Mouse (Mus musculus) MEL (cell line): ENCODE data around the gene Arid1a. TPM values are rescaled to one million over a fixed set of nuclear protein-coding genes. Genes with fewer than 3 reads are reported as not detected.
"Not testable (repeated sequence)": the region's sequence is repeated elsewhere in the genome, so short reads cannot be mapped to it uniquely, and the experiment has no call there.

Source experiments
- DNase-seq: peaks from one replicate; pipeline ENCODE4 v3.0.0; 2011; ENCODE audit warnings: low read depth, low spot score
- H3K27ac ChIP-seq: 2 replicates; pipeline ENCODE4 v1.5.1; 2012; ENCODE audit warnings: low read depth, mild to moderate bottlenecking, control low read depth, low read length, moderate library complexity; ENCODE audit not compliant: control insufficient read depth
- H3K27me3 ChIP-seq, 2 experiments: fragments of 150-350 bp in 1 of 2; sonication (generic) in 1 of 2; 2 replicates each; pipeline ENCODE4 v1.6.1; 2012; ENCODE audit warnings: low read length in 2 of 2, mild to moderate bottlenecking in 2 of 2, improper control_type of control experiment in 1 of 2, moderate library complexity in 1 of 2; ENCODE audit not compliant: insufficient read depth in 2 of 2, control insufficient read depth in 1 of 2
- H3K36me3 ChIP-seq, 2 experiments: 2 replicates each; pipeline ENCODE4 v1.6.1; 2012 to 2014; ENCODE audit warnings: low read length in 2 of 2, improper control_type of control experiment in 1 of 2, inconsistent platforms in 1 of 2, mild to moderate bottlenecking in 1 of 2; ENCODE audit not compliant: insufficient read depth in 2 of 2, control insufficient read depth in 1 of 2
- H3K4me1 ChIP-seq, 2 experiments: fragments of 150-350 bp in 1 of 2; sonication (generic) in 1 of 2; 2 replicates each; pipeline ENCODE4 v1.6.1; 2012; ENCODE audit warnings: low read length in 2 of 2, improper control_type of control experiment in 1 of 2, mild to moderate bottlenecking in 1 of 2; ENCODE audit not compliant: insufficient read depth in 2 of 2, control insufficient read depth in 1 of 2
- H3K4me3 ChIP-seq, 2 experiments: fragments of 150-350 bp in 1 of 2; sonication (generic) in 1 of 2; 2 replicates each; pipeline ENCODE4 v1.5.1; 2012; ENCODE audit warnings: low read depth in 2 of 2, low read length in 2 of 2, mild to moderate bottlenecking in 2 of 2, moderate library complexity in 2 of 2, control low read depth in 1 of 2, improper control_type of control experiment in 1 of 2; ENCODE audit not compliant: control insufficient read depth in 1 of 2, insufficient read depth in 1 of 2
- H3K79me2 ChIP-seq: 2 replicates; pipeline ENCODE4 v1.6.1; 2012; ENCODE audit warnings: mild to moderate bottlenecking, low read length, moderate library complexity; ENCODE audit not compliant: control insufficient read depth, poor library complexity, insufficient read depth
- H3K9ac ChIP-seq: 2 replicates; pipeline ENCODE4 v1.6.1; 2012; ENCODE audit warnings: low read depth, mild to moderate bottlenecking, control low read depth, low read length, moderate library complexity; ENCODE audit not compliant: control insufficient read depth, poor library complexity, severe bottlenecking
- H3K9me3 ChIP-seq: fragments of 150-350 bp; sonication (generic); replicated peaks from 2 replicates; pipeline ENCODE4 v1.6.1; 2012; ENCODE audit warnings: mild to moderate bottlenecking, low read length, improper control_type of control experiment, moderate library complexity; ENCODE audit not compliant: insufficient read depth
- CHD1 ChIP-seq: IDR thresholded peaks from 2 replicates; pipeline ENCODE4 v1.6.1; 2012; ENCODE audit warnings: low read depth, mild to moderate bottlenecking, inconsistent platforms, low read length, improper control_type of control experiment
- CHD2 ChIP-seq: IDR thresholded peaks from 2 replicates; pipeline ENCODE4 v1.6.1; 2011; ENCODE audit warnings: low read length, improper control_type of control experiment
- CTCF ChIP-seq, 3 experiments: IDR thresholded peaks in 2 of 3; conservative IDR thresholded peaks in 1 of 3; 2 replicates each; pipeline ENCODE4 v1.5.1; 2011 to 2012; ENCODE audit warnings: low read length in 3 of 3, low read depth in 2 of 3, mild to moderate bottlenecking in 2 of 3, improper control_type of control experiment in 1 of 3, inconsistent platforms in 1 of 3, mixed read lengths in 1 of 3, moderate library complexity in 1 of 3; ENCODE audit not compliant: control insufficient read depth in 1 of 3, insufficient read depth in 1 of 3, poor library complexity in 1 of 3, severe bottlenecking in 1 of 3
- HCFC1 ChIP-seq: IDR thresholded peaks from 2 replicates; pipeline ENCODE4 v1.6.1; 2012; ENCODE audit warnings: low read depth, mild to moderate bottlenecking, inconsistent platforms, low read length, improper control_type of control experiment, moderate library complexity
- JUND ChIP-seq: IDR thresholded peaks from 2 replicates; pipeline ENCODE4 v1.6.1; 2011; ENCODE audit warnings: low read depth, mild to moderate bottlenecking, improper control_type of control experiment, low read length
- MAFK ChIP-seq: IDR thresholded peaks from 2 replicates; pipeline ENCODE4 v1.6.1; 2011; ENCODE audit warnings: low read depth, mild to moderate bottlenecking, low read length, improper control_type of control experiment, borderline replicate concordance
- MAZ ChIP-seq: IDR thresholded peaks from 2 replicates; pipeline ENCODE4 v1.6.1; 2012; ENCODE audit warnings: low read depth, mild to moderate bottlenecking, inconsistent platforms, low read length, improper control_type of control experiment
- MEF2A ChIP-seq: IDR thresholded peaks from 2 replicates; pipeline ENCODE4 v1.6.1; 2014; ENCODE audit warnings: low read depth, mild to moderate bottlenecking, inconsistent platforms, low read length, improper control_type of control experiment; ENCODE audit not compliant: poor library complexity, insufficient replicate concordance, severe bottlenecking; ENCODE audit errors: extremely low read depth
- MYB ChIP-seq: IDR thresholded peaks from 2 replicates; pipeline ENCODE4 v1.6.1; 2011; ENCODE audit warnings: mild to moderate bottlenecking, low read depth, low read length, improper control_type of control experiment
- MYC ChIP-seq: IDR thresholded peaks from 2 replicates; pipeline ENCODE4 v1.6.1; 2011; ENCODE audit warnings: low read depth, mild to moderate bottlenecking, low read length, improper control_type of control experiment, moderate library complexity
- NELFE ChIP-seq: IDR thresholded peaks from 2 replicates; pipeline ENCODE4 v1.6.1; 2011; ENCODE audit warnings: low read depth, low read length, improper control_type of control experiment
- RCOR1 ChIP-seq: IDR thresholded peaks from 2 replicates; pipeline ENCODE4 v1.6.1; 2012; ENCODE audit warnings: low read depth, mild to moderate bottlenecking, inconsistent platforms, low read length, improper control_type of control experiment
- TAL1 ChIP-seq: IDR thresholded peaks from 2 replicates; pipeline ENCODE4 v1.6.1; 2012; ENCODE audit warnings: mild to moderate bottlenecking, inconsistent platforms, low read length, moderate library complexity, mixed read lengths
- TBP ChIP-seq: IDR thresholded peaks from 2 replicates; pipeline ENCODE4 v1.8.0; 2011; ENCODE audit warnings: low read depth, low read length, improper control_type of control experiment
- TCF12 ChIP-seq: IDR thresholded peaks from 2 replicates; pipeline ENCODE4 v1.6.1; 2014; ENCODE audit warnings: low read depth, mild to moderate bottlenecking, inconsistent platforms, low read length, improper control_type of control experiment, moderate library complexity
- ZC3H11A ChIP-seq: IDR thresholded peaks from 2 replicates; pipeline ENCODE4 v1.6.1; 2012; ENCODE audit warnings: low read depth, mild to moderate bottlenecking, inconsistent platforms, low read length, improper control_type of control experiment
- ZKSCAN1 ChIP-seq: IDR thresholded peaks from 2 replicates; pipeline ENCODE4 v1.6.1; 2012; ENCODE audit warnings: low read depth, mild to moderate bottlenecking, inconsistent platforms, low read length, improper control_type of control experiment, moderate library complexity
- polyA plus RNA-seq, 2 experiments: library from polyadenylated mRNA; stranded (reverse) in 1 of 2; unstranded in 1 of 2; fragments of >175 nt in 1 of 2; fragments of >200 nt in 1 of 2; gene quantifications; 2 replicates each; pipeline versions ENCODE4 v1.2.1 to v1.2.4; 2012; ENCODE audit warnings: low replicate concordance in 2 of 2, low read depth in 1 of 2; ENCODE audit not compliant: insufficient read length in 2 of 2, insufficient read depth in 1 of 2, missing spikeins in 1 of 2
- total RNA-seq: library from RNA; depleted of rRNA; stranded (reverse); fragments of 300-350 nt; gene quantifications from 2 replicates; pipeline ENCODE4 v1.2.3, GENCODE M21; 2012

The Arid1a gene
- total and polyA plus RNA-seq, 3 experiments = 18.1 to 83.3 (median 70.6) TPM

DNA sequence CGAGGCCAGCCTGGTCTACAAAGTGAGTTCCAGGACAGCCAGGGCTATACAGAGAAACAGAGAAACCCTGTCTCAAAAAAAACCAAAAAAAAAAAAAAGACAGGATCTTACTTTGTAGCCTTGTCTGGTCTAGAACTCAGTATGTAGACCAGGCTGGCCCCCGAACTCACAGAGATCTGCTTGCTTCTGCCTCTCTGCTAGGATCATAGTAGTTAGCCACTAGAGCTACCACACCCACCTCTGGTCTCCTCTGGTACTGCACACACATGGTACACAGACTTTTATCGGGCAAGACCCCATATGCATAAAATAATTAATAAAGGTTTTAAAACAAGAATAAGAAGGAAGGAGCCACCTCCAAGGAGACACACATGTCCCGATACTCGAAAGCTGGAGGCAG, 102.5 kb downstream of the Arid1a start:
- not testable (repeated sequence) for H3K36me3 ChIP-seq, H3K4me3 ChIP-seq, DNase-seq, H3K4me1 ChIP-seq, H3K79me2 ChIP-seq, H3K27me3 ChIP-seq, H3K9me3 ChIP-seq, H3K9ac ChIP-seq, H3K27ac ChIP-seq
- TF ChIP-seq CTCF (IDR thresholded peaks at IDR 0.05 in 2 of 3, conservative IDR thresholded peaks at IDR 0.05 in 1 of 3; ENCODE audit: control insufficient read depth in 1 of 3, insufficient read depth in 1 of 3, low read depth in 2 of 3, low read length in 3 of 3, poor library complexity in 1 of 3, severe bottlenecking in 1 of 3) = peak in 1 of 3 experiments; percentile 8; a peak in 2 of 6 replicates

DNA sequence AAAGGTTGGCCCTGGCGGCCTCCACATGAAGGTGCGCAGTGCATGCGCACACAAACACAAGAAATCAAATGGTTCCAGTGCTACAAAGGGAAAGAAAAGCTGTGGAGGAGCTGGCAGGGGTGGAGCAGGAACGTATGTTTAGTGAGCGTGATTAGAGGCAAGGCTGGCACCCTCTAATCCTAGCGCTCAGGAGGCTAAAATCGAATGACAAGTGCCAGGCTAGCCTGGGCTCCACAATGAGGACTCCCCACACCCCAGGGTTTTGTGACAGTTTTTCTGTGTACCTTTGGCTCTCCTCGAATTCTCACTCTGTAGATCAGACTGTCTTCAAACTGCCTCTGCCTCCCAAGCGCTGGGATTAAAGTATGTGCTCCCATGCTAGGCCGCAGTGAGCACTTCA, 103.8 kb downstream of the Arid1a start:
- Histone ChIP-seq H3K27ac (no peak overlapping the region), H3K36me3 (peaks cover 0 to 2% of the 10 kb centered on the region in 2 experiments; a peak in 2 of 4 replicates), H3K9me3 (no peaks in the 10 kb centered on the region), H3K4me1 (0 out of 4 replicates have a peak, but pooled peaks cover 0 to 5% of the 10 kb centered on the region in 2 experiments), H3K79me2 (no peaks in the 10 kb centered on the region), H3K9ac (no peak overlapping the region), H3K27me3 (no peaks in the 10 kb centered on the region), H3K4me3 (no peak overlapping the region)
- TF ChIP-seq ZKSCAN1 (no peak), NELFE (no peak), MYB (no peak), MAZ (no peak), CHD2 (no peak), CHD1 (no peak), JUND (no peak), HCFC1 (no peak), MAFK (no peak), RCOR1 (no peak), TBP (no peak), TAL1 (no peak), TCF12 (no peak), ZC3H11A (no peak), MEF2A (no peak), CTCF (IDR thresholded peaks at IDR 0.05 in 2 of 3, conservative IDR thresholded peaks at IDR 0.05 in 1 of 3; ENCODE audit: control insufficient read depth in 1 of 3, insufficient read depth in 1 of 3, low read depth in 2 of 3, low read length in 3 of 3, poor library complexity in 1 of 3, severe bottlenecking in 1 of 3) (no peak), MYC (no peak)
- DNase-seq = no peak
